Mouse (Mus musculus): ENCODE data around the gene Rnf144b.

Gene Rnf144b

DNA sequence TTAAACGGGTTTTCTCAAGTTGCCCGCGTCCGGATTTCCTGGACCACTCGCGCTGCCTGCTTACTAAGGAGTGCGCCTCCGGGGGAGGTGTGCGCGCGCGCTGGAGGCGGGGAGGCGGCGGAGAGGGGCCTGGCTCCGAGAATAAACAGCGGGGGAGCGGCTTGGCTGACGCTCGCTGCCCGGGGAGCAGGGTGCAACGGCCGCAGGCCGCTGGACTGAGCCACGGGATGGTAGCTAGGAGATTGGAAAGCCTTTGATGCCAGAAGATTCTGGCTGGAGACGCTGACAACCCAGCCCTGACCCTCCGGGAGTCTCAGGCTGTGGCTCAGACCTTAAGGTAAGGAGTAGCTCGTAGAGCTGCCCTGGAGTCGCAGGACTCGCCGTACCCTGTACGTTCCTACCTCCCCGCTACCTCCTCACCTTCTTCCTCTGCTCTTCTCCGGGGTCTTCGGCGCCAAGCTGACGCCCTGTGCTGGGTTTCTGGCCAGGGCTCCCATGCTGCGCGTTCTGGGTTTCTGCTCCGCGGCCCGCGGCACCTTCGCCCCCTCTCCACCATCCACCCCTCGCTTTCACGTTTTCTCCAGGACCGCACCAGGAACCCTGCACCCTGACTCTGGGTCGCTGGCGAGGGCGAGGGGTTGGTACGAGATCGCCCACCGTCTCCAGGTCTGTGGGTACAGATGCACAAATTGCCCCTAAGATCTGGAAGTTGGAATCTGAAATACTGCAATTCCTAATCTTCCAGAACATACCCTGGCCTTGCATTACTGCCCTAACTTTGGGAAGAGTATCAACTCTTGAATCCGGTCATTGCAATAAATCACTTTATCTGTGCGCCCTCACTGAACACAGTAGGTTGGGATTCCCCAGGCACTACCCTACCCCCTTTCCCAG, at the start of gene Rnf144b:
Rnf144b (plus strand) TSS at position 120 of the 894 bp plus-strand sequence.
- DNase-seq (ENCODE audit: extremely low read depth, insufficient read length, low spot score): no peak

DNA sequence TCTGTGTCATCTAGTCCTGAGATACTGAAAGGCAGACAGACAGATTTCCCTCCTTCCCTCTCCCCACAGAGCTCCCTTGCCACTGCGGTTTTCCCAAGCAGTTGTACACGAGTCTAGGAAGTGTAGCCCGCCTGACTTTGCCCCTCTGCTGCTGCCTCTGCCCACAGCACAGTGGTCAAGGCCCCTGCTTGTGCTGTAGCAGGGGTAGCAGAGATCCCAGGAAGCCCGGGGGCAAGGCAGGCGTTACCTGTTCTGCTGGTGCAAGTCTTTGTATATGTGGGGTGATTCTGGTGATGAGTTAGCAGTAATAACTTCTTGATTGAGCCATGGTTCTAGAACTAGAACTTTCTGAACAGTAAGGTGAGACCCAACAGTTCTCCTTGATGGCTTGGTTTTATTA, 46.3 kb upstream of the Rnf144b start:
- no peak for DNase-seq (ENCODE audit: extremely low read depth, insufficient read length, low spot score)

DNA sequence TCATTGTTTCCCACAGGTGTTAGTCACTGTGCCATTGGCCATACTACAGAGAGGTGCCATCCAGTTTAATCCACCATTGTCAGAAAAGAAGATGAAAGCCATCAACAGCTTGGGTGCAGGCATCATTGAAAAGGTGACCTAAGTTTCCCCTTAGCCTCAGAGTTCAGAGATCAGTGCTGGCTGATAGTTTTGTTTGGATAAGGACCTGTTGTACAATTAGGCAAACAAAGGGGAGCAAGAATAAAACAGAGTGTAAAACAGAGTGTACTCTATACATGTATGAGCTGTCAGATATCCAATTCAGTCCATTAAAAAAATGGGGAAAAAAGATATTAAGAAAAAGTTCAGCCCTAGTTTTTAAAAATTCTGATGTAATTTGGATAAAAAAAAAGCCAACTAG, 45.1 kb upstream of the Rnf144b start:
- no peak for DNase-seq (ENCODE audit: extremely low read depth, insufficient read length, low spot score)

DNA sequence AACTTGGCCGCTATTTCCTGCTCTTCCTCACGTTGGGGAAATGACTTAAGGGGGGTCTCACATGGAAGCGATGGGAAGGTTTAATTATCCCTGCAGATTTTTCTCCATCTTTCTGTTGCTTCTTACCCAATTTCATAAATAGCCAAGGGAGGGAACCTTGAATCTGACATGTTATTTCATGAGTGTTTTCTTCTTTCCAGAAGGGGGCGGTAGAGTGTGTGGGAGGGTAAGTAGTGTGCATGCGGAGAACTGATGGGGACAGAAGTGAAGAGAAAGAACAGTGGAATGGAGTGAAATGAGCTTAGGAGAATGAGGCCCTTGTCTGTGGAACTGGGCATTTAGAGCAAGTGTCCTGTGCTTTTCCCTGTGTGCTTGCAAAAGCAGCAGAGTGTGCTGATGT, 43.7 kb upstream of the Rnf144b start:
- DNase-seq (ENCODE audit: extremely low read depth, insufficient read length, low spot score): no peak

DNA sequence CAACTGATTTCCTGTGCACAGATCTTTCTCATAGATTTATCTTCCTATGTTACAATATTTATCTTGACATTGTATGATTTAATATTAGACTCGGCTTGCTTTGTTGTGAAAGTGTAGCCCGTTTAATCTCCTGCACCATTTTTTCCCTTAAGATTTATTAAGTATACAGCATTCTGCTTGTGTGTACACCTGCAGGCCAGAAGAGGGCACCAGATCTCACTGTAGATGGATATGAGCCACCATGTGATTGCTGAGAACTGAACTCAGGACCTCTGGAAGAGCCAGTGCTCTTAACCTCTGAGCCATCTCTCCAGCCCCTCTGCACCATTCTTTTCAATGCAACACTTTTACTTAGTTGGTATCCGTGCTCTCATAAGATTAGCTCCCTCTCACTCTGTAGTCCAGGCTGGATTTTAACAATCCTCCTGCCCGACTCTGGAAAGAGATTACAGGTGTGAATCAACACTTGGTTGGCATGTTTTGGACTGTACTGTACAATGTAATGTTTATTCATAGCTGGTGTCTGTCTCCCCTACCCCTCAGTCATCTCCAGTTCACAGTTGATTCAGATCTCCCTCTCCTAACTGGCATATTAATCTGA, 41.5 kb upstream of the Rnf144b start:
- DNase-seq (ENCODE audit: extremely low read depth, insufficient read length, low spot score): no peak

DNA sequence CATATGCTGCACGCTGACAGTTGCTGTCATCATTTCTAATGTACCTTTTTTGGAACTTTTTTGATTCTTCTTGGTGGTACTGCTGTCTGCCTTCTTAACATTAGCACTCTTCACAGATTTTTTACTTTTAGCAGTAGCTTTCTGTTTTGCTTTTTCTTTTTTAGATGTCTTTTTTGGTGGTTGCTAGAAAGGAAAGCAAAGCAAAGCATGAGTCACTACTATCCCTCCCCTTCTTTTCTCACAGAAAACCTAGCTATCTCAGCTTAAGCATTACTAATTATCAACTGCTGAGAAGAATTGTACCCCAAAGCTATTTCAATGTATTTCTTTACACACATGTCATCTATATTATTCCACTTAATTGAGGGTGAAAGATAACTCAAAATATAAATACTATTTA, 34.0 kb upstream of the Rnf144b start:
- DNase-seq (ENCODE audit: extremely low read depth, insufficient read length, low spot score): no peak

DNA sequence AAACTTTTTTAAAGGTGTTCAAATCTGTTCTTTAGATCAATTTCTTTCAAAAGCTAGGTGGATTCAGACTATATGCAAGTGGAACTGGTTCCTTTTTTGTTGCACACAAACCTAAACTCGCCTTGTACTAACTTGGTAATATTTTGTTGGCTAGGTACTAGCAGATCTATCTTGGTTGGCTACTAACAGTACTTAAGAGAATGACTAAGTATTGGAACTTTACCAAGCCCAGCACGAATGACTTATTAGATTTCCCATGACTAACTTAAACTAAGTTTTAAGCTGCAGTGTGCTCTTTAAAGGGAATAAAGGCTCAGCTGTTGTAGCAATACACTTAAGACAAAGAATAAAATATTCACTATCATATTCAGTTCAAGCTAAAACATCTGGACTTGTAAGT, 33.2 kb upstream of the Rnf144b start:
- DNase-seq (ENCODE audit: extremely low read depth, insufficient read length, low spot score): no peak

DNA sequence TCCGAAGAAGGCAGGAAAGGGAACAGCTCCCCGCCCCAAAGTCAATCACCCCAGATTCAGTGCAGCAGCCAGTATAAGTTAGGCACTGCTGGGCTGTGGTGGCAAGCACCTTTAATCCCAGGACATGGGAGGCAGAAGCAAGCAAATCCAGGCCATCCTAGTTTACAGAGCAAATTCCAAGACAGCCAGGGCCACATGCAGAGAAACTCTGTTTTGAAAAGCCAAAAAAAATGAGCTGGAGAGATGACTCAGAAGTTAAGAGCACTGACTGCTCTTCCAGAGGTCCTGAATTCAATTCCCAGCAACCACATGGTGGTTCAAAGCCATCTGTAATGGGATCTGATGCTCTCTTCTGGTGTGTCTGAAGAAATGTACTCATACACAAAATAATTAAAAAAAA, 28.7 kb upstream of the Rnf144b start:
- no peak for DNase-seq (ENCODE audit: extremely low read depth, insufficient read length, low spot score)

DNA sequence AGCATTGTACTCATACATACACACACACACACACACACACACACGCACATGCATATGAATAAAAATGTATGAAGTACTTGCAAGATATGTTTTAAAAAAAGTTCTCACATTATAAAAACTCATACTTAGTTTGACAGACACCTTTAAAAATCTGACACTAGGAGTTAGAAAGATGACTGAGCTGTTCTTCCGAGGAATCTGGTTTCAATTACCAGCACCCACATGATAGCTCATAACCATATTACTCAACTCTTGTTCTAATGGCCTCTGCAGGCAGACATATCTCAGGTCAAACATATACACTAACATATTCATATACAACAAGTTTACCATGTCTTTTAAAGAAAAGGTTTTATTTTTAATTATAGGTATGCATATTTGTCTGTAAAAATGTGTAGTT, 25.9 kb upstream of the Rnf144b start:
- no peak for DNase-seq (ENCODE audit: extremely low read depth, insufficient read length, low spot score)

DNA sequence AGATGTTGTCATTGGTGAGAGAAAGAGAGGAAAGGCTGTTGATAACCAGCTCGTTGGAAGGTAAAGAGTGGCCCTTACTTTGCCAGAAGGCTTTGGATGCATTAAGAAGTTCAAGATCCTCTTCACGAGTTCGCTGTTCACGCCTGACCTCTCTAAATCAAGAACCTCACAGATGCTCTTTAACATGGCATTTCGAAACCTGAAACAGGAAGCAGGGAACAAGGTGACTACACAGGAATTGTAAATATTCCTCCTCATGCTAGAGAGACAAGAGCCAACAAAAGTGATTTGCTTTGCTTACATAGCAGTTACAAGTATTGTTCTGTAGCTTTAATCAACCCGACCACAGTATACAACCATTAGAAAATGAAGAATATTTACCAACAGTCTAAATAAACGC, 23.2 kb upstream of the Rnf144b start:
- DNase-seq (ENCODE audit: extremely low read depth, insufficient read length, low spot score): no peak

DNA sequence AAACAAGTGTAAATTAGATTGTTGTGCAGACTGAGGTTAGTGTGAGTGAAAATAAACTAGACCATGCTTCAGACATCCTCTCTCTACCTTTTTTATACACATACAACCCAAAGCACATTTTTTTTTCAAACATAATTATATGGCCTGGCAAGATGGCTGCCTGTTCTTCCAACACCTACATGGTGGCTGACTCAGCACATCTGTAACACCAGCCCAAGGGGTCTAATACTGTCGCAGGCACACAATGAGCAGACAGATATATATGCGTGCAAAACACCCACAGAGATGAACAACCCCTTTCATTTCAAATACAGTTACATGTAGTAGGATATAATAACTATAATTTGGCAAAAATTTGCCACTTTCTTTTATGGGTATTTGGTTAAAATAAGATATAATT, 21.9 kb upstream of the Rnf144b start:
- DNase-seq (ENCODE audit: extremely low read depth, insufficient read length, low spot score): no peak

DNA sequence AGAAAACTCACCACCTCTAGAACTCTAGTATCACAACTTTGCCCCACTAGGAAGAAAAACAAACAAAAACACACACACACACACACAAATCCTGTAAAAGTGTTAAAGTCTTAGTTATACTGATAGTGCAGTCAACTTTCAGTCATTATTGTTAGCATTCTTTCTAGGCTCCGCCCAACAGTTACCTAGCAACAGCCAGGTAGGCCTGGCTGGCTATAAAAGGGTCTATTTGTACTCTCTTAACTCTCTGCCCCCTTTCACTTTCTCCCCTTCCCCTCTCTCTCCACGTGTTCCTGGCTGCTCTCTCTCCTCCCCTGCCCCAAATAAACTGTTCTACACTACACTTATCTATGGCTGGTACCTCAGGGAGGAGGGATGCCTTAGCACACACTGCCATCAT, 18.3 kb upstream of the Rnf144b start:
- DNase-seq (ENCODE audit: extremely low read depth, insufficient read length, low spot score): no peak

DNA sequence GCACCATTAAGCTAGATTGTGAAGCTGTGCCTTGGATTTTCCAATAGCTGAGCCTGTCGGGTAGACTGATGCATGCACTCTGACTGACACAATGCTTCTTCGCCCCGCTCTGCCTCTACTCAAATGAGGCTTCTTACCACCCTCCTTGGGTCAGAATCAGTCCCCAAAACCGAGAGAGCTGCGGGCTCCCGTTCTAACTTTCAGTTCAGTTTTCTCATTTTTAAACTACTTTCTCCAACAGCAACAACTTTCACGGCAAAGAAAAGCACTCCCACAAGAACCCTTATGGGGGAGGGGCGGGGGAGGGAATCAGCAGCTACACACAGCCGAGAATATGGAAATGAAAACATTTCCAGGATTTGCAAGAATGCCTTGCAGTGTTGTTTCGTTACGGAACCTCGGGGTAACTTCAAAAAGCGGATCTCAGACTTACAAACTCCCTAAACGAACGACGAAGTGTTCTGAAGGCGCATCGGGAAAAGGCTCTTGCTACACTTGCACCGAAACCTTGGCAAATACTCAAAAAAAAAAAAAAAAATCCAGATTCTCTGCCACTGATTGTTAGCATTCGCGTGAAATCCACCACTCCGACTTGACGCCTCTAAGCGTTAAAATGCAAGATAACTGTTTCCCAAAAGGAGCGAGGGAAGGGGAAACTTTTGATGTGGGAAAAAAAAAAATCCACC, 17.5 kb upstream of the Rnf144b start:
- DNase-seq (ENCODE audit: extremely low read depth, insufficient read length, low spot score): peak; percentile 28

DNA sequence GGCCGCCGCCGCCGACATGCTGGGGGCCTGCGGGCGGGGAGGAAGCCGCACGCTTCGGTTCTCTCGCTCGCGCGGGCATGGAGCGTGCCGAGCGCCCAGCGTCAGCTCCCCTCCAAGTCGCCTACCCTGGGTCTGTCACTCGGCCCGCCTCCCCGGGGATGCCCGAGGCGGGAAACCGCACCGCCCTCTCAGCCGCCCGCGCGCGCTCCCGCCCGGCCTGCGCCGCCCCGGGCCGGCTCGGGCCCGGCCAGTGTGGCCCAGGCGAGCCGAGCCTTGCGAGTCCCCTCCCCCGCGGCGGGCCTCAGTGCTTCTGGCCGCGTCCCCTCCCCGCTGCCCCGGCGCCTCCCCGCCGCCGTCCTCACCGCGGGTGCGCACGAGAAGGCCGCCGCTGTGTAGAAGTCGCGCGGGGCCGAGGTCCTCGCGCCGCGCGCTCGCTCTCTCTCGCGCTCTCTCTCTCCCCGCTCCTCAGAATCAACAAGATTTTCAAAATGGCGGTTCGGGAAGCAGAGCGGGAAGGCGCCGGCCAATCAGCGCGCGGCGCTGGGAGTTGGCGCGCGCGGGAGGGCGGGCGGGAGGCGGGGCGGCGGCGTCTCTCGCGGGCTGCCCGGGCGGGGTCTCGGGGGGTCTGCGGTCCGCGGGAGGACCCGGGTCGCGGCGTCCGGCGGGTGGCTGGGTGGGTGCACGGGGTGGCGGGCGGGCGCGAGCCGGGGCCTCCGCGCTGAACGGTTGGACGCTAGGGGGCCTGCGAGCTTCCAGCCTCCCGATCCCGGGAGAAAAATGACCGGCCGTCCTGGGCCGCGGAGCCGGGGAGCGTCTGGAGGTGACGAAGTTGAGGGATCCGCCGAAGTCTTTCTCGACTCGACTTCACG, 16.5 kb upstream of the Rnf144b start, which contains the start of gene Dek:
Dek (minus strand) TSS at position 491 of the 869 bp plus-strand sequence.
- DNase-seq (ENCODE audit: extremely low read depth, insufficient read length, low spot score): peak; percentile 86

DNA sequence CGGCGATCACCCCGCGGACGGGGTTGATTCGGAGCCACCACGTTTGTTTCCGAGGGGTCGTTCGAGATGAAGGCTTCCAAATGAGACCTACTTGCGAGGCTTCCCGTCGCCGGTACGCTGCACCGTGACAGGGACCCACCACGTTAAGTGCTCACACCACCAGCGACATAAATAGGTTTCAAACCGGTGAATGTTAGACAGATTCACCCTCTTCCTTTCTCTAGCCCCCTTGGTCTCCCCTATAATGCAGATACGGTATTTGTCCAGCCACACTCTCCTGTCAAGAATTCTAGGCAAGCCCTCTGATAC, 15.9 kb upstream of the Rnf144b start:
- no peak for DNase-seq (ENCODE audit: extremely low read depth, insufficient read length, low spot score)

DNA sequence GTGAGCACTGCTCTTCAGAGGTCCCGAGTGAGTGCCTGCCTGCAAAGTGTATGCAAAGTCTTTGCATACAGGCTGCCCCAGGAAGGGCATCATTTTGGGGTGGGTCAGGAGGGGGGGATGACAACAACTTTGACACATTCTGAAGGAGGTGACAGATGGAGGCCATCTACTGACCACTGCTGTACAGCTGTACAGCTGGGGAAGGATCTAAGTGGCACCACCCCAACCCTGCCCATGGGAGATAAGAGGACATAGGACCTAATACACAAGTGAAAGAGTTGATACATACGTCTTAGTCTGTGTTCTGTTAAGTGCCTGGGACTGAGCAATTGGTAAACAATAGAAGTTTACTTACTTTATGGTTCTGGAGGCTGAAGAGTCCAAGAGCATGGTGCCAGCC, 13.2 kb upstream of the Rnf144b start:
- DNase-seq (ENCODE audit: extremely low read depth, insufficient read length, low spot score): no peak

DNA sequence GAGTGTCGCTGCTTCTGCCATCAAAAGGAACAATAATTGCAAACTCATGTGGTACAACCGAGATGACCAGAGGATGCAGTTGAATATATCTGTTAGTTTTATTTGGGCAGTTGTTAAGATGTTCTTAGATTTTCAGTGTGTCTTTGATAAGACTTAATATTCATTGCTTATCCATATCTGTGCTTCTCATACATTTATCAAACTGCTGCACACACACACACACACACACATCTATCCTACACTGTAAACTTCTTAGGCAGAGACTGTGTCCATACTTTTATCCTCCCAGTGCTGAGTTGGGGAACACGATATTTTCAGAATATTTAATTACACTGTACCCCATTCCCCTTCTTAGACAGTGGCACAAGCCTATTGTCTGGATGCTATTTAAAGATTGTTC, 11.3 kb upstream of the Rnf144b start:
- DNase-seq (ENCODE audit: extremely low read depth, insufficient read length, low spot score): no peak

DNA sequence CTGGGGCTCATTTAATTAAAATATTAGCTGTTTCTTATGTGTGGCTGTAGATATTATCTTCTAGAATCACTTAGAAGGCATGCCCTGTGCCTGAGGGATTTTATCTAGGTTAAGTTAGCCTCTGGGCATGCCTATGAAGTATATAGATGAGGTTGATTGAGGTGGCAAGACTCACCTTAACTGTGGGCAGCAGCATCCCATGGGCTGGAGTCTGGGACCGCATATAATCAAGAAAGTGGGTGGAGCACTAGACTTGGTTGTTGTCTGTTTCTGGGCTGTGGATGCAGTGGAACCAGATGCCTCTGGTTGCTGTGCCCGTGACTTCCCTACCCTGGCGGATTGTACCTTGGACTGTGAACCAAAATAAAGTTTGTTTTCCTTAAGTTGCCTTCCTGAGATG, 10.4 kb upstream of the Rnf144b start:
- DNase-seq (ENCODE audit: extremely low read depth, insufficient read length, low spot score): no peak

DNA sequence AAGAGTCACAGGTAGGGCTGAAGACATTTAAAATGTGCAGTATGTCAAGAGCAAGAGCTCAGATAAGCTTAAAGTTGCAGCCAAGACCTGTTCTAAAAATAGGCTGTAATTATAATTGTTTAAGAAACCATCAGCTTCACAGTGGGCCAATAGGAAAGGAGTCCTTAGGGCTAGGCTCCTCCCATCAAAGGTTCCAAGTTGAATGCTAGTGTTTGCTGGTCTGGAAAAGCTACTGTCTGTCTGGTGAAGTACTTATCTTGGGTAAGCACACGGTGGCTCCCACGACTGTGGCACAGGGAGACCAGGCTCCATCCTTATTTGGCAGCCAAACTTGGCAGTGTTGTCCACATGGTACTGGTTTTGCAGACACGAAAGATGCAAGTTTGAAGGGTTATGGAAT, 9.5 kb upstream of the Rnf144b start:
- DNase-seq (ENCODE audit: extremely low read depth, insufficient read length, low spot score): no peak

DNA sequence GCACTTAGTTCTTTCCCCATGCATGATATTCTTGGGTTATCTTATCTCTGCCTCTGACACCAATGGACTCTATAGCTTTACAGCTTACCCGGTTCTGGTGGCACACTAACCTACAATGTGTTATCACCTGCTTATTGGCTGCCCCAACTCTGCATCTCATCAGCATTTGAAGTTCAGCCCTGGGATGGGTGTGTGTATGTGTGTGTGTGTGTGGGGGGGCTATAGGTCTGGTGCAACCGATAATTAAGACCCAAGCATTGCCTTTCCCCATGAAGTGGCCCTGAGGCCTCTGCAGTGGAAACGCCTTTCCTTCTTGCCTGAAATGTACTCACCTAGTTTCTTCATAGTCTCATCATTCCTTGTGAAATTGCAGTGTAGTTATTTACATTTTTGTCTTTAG, 6.5 kb upstream of the Rnf144b start:
- DNase-seq (ENCODE audit: extremely low read depth, insufficient read length, low spot score): no peak

DNA sequence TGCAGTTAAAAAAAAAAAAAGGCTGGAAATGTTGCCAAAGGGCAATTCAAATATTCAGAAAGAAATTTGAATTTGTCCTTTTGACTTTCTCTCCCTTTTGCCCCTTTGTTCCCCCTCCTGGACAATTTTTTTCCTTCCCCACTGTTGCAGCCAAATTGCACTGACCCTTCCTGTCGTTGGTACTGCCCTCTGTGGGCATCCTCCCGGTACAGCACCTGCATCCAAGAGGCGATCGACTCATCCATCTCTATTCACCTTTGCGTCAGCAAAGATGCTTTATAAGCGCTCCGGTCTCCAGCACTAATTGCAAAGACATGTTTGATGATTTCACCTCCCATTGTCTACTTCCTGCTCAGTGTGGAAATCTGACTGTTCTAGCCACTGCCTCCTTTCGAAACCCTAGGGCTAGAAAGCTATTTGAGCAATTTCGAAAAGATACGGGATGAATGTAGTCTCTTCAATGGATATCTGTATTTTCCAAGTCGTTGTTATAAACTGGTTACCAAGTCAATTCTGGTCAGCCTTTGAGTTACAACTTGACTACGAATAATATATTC, 1.0 kb upstream of the Rnf144b start:
- no peak for DNase-seq (ENCODE audit: extremely low read depth, insufficient read length, low spot score)

All from 3134 (cell line).